Mouse (Mus musculus): ENCODE results near the gene Txndc8. TPM values are rescaled to one million over a fixed set of nuclear protein-coding genes. Genes with fewer than 3 reads are reported as not detected.

Txndc8 gene
- polyA plus RNA-seq, 1 experiment from 2014 or later, result not detected

- no peak for ATAC-seq (ENCODE audit: low read depth)
- H3K9ac ChIP-seq, result peak overlapping the region; percentile 89
- 79% methylated on average over 8 of the region's 8 CpGs for WGBS
These were observed 53.9 kb downstream of the Txndc8 start for GRCm38 (mm10) chr4:57954991-57955390.

GRCm38 (mm10) chr4:57954580-57954979 is 54.3 kb downstream of the Txndc8 start:
- Histone ChIP-seq H3K9me3 (no peaks in the 10 kb centered on the region), H3K4me3 (peak overlapping the region; percentile 91), H3K4me2 (peak overlapping the region; percentile 76), H3K27me3 (no peaks in the 10 kb centered on the region), H3K9ac (no peak overlapping the region), H3K27ac (replicated peaks) (no peak overlapping the region), H3K36me3 (peaks cover 26% of the 10 kb centered on the region), H3K4me1 (replicated peaks) (peaks cover 34% of the 10 kb centered on the region)
- no peak for ATAC-seq (ENCODE audit: low read depth)
- 79% methylated on average over 6 of the region's 6 CpGs for WGBS

More at GRCm38 (mm10) chr4:57954991-57955390, 53.9 kb downstream of the Txndc8 start:
- peak overlapping the region; percentile 91 for H3K4me3 ChIP-seq
- no peaks in the 10 kb centered on the region for H3K9me3 ChIP-seq
- no peaks in the 10 kb centered on the region for H3K27me3 ChIP-seq
- peaks cover 22% of the 10 kb centered on the region for H3K36me3 ChIP-seq
- H3K27ac ChIP-seq (replicated peaks), result no peak overlapping the region
- peak overlapping the region; percentile 76 for H3K4me2 ChIP-seq
- peaks cover 34% of the 10 kb centered on the region for H3K4me1 ChIP-seq (replicated peaks)

DNA sequence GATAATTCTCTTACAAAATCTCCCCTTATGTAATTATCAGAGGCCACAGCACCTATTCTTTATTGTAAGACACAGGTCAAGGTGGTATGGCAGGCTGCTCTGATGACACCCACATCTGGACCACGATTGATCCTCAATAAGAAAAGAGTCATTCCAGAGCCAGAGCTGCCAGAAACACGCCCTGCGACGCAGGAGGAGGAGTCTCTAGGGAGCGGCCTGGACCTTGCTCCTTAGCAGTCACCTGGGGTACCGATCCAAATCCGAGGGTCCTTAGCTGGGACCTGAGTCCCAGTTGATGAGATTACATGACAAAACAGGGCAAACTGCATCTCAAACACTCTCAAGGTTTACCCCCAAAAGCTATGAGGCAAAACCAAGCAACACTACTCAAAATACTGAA is 55.1 kb downstream of the Txndc8 start:
- 0 out of 2 replicates have a peak overlapping the region, but pooled peaks have one; percentile 4 for H3K4me2 ChIP-seq
- 93% methylated on average over 7 of the region's 7 CpGs for WGBS
- peaks cover 34% of the 10 kb centered on the region for H3K4me1 ChIP-seq (replicated peaks)

GRCm38 (mm10) chr4:57952891-57953290 is 56.0 kb downstream of the Txndc8 start:
- H3K36me3 ChIP-seq, result peaks cover 42% of the 10 kb centered on the region
- 50% methylated on average over 1 of the region's 1 CpGs for WGBS
- H3K27me3 ChIP-seq, result no peaks in the 10 kb centered on the region

More for the DNA sequence above, 55.1 kb downstream of the Txndc8 start:
- no peak overlapping the region for H3K9ac ChIP-seq
- H3K27me3 ChIP-seq, result no peaks in the 10 kb centered on the region
- H3K4me3 ChIP-seq, result no peak overlapping the region
- no peaks in the 10 kb centered on the region for H3K9me3 ChIP-seq
- no peak for ATAC-seq (ENCODE audit: low read depth)
- peaks cover 33% of the 10 kb centered on the region for H3K36me3 ChIP-seq
- H3K27ac ChIP-seq (replicated peaks), result no peak overlapping the region

DNA sequence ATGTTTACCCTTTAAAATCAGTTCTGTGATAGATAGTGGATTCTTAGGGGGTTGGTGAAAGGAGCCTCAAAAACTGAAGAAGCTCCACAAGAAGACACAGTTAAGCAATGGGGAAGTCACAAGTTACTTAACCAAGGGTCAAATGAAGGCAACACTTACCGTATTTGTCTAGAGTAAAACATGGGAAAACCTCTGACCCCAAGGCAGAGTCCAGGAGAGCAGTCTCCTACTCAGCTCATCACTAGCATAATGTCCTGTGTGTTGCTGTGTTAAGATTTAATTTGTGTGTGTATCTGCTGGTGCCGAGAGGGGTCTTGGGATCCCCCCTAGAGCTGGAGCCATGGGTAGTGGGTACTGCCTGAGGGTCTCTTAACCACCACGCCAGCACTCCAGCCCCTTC is 56.5 kb downstream of the Txndc8 start:
- Histone ChIP-seq H3K9me3 (no peaks in the 10 kb centered on the region), H3K36me3 (peaks cover 47% of the 10 kb centered on the region), H3K9ac (no peak overlapping the region), H3K4me2 (no peak overlapping the region), H3K27me3 (no peaks in the 10 kb centered on the region), H3K4me1 (replicated peaks) (peaks cover 32% of the 10 kb centered on the region), H3K4me3 (no peak overlapping the region), H3K27ac (replicated peaks) (no peak overlapping the region)
- WGBS, result 91% methylated on average over 3 of the region's 3 CpGs
- no peak for ATAC-seq (ENCODE audit: low read depth)

More at GRCm38 (mm10) chr4:57952891-57953290, 56.0 kb downstream of the Txndc8 start:
- no peak overlapping the region for H3K27ac ChIP-seq (replicated peaks)
- H3K4me3 ChIP-seq, result no peak overlapping the region
- no peak for ATAC-seq (ENCODE audit: low read depth)
- H3K9ac ChIP-seq, result no peak overlapping the region
- no peak overlapping the region for H3K4me2 ChIP-seq
- H3K9me3 ChIP-seq, result no peaks in the 10 kb centered on the region
- peaks cover 34% of the 10 kb centered on the region for H3K4me1 ChIP-seq (replicated peaks)

- H3K4me3 ChIP-seq, result no peak overlapping the region
- H3K4me2 ChIP-seq, result no peak overlapping the region
- H3K9me3 ChIP-seq, result no peaks in the 10 kb centered on the region
- no peak overlapping the region for H3K27ac ChIP-seq (replicated peaks)
- H3K9ac ChIP-seq, result no peak overlapping the region
- peaks cover 67% of the 10 kb centered on the region for H3K36me3 ChIP-seq
- WGBS, result over 99% methylated on average over 6 of the region's 6 CpGs
- H3K27me3 ChIP-seq, result no peaks in the 10 kb centered on the region
- ATAC-seq (ENCODE audit: low read depth), result no peak
- peaks cover 16% of the 10 kb centered on the region for H3K4me1 ChIP-seq (replicated peaks)
These were observed 59.1 kb downstream of the Txndc8 start for GRCm38 (mm10) chr4:57949866-57950265.

- Histone ChIP-seq H3K4me2 (no peak overlapping the region), H3K9me3 (no peaks in the 10 kb centered on the region), H3K36me3 (peaks cover 90% of the 10 kb centered on the region), H3K27me3 (no peaks in the 10 kb centered on the region), H3K4me1 (replicated peaks) (no peaks in the 10 kb centered on the region), H3K4me3 (no peak overlapping the region), H3K27ac (replicated peaks) (no peak overlapping the region), H3K9ac (no peak overlapping the region)
- ATAC-seq (ENCODE audit: low read depth), result no peak
- 95% methylated on average over 4 of the region's 4 CpGs for WGBS
These were observed 61.4 kb downstream of the Txndc8 start for GRCm38 (mm10) chr4:57947476-57947875.

DNA sequence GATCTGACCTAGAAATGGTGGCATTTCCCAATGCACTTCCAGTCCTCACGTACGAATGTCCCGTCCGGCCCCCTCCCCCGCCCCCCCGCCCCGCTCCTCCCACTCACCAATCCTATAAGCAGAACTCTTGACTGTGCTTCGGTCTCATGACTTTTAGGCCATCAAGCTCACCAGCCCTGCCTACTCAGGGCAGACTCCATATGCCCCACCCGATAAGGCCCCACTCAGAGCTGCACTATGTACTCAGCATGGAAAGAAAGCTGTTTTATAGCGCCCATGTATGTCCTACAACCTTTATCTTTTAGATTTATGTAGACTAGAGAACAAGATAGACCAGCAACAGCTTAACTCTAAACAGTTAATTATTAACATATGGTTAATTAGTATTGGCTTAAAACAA is 61.9 kb downstream of the Txndc8 start:
- no peaks in the 10 kb centered on the region for H3K4me1 ChIP-seq (replicated peaks)
- WGBS, result 85% methylated on average over 10 of the region's 10 CpGs
- H3K9me3 ChIP-seq, result no peaks in the 10 kb centered on the region
- no peak overlapping the region for H3K9ac ChIP-seq
- H3K27me3 ChIP-seq, result no peaks in the 10 kb centered on the region
- H3K36me3 ChIP-seq, result peaks cover 93% of the 10 kb centered on the region
- no peak overlapping the region for H3K27ac ChIP-seq (replicated peaks)
- ATAC-seq (ENCODE audit: low read depth), result no peak
- no peak overlapping the region for H3K4me3 ChIP-seq
- no peak overlapping the region for H3K4me2 ChIP-seq

DNA sequence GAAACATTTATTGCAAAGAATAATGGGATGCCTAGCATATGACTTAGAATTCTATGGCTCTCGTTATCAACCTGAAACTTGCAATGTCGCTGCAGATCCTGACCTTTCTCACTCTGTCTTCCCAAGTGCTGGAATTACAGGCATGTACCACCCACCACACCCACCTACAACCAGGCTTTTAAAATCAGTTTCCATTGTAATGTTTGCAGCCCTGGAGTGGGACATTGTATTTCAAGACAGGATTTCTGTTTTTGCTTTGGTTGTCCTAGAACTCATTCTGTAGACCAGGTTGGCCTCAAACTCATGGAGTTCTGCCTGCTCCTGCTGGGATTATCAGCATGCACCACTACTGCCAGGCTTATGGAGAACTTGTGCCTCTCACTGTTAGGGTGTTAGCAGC is 66.0 kb downstream of the Txndc8 start:
- Histone ChIP-seq H3K4me2 (no peak overlapping the region), H3K4me1 (replicated peaks) (no peaks in the 10 kb centered on the region), H3K27me3 (no peaks in the 10 kb centered on the region), H3K9me3 (no peaks in the 10 kb centered on the region), H3K27ac (replicated peaks) (no peak overlapping the region), H3K9ac (no peak overlapping the region), H3K36me3 (peaks cover 55% of the 10 kb centered on the region), H3K4me3 (no peak overlapping the region)
- WGBS, result 94% methylated on average over 2 of the region's 2 CpGs
- ATAC-seq (ENCODE audit: low read depth), result no peak

DNA sequence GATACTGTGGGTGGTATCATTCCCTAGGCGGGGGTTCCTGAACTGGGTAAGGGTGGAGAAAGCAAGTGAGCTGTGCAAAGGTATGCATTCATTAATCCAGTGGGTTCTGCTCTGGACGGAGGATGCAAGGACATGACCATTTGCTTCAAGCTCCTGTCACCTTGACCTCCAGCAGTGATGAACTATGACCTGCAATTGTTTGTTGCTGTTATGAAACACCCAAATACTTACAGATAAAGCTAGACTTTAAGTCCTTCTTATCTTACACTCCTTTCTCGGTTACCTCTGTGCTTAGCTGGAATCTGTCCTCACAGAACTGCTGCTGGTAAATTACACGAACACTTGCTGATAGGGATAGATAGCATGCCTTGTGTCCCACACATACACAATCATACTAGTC is 68.3 kb downstream of the Txndc8 start:
- Histone ChIP-seq H3K27me3 (no peaks in the 10 kb centered on the region), H3K36me3 (peaks cover 38% of the 10 kb centered on the region), H3K4me3 (no peak overlapping the region), H3K9me3 (no peaks in the 10 kb centered on the region), H3K4me1 (replicated peaks) (no peaks in the 10 kb centered on the region), H3K9ac (no peak overlapping the region), H3K4me2 (no peak overlapping the region), H3K27ac (replicated peaks) (no peak overlapping the region)
- no peak for ATAC-seq (ENCODE audit: low read depth)
- 93% methylated on average over 4 of the region's 4 CpGs for WGBS

DNA sequence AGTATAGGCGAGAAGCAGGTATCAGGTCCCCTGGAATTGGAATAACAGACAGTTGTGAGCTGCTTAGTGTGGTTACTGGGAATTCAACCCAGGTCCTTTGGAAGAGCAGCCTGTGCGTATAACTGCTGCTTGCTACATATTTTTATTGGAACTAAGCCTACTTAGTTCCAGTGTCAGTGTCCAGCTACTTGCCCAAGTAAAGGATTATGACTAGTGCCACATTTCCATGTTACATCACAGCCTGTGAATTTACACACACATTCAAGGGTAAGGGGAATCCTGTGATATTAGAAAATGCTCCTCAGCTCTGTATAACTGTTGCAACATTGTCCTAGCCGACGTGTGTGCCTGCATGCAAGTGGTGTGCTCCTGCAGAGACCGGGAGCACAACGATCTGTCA is 71.6 kb downstream of the Txndc8 start:
- Histone ChIP-seq H3K9ac (no peak overlapping the region), H3K4me2 (no peak overlapping the region), H3K27ac (replicated peaks) (no peak overlapping the region), H3K9me3 (peaks cover 4% of the 10 kb centered on the region; the same call in 1 of the 2 replicates), H3K4me3 (no peak overlapping the region), H3K27me3 (no peaks in the 10 kb centered on the region), H3K36me3 (peaks cover 6% of the 10 kb centered on the region), H3K4me1 (replicated peaks) (no peaks in the 10 kb centered on the region)
- ATAC-seq (ENCODE audit: low read depth), result no peak
- WGBS, result 83% methylated on average over 6 of the region's 6 CpGs

- Histone ChIP-seq H3K36me3 (no peaks in the 10 kb centered on the region), H3K27ac (replicated peaks) (no peak overlapping the region), H3K27me3 (no peaks in the 10 kb centered on the region), H3K4me3 (no peak overlapping the region), H3K4me2 (no peak overlapping the region), H3K4me1 (replicated peaks) (no peaks in the 10 kb centered on the region), H3K9ac (no peak overlapping the region), H3K9me3 (peaks cover 4% of the 10 kb centered on the region; the same call in 1 of the 2 replicates)
- WGBS, result 77% methylated on average over 5 of the region's 5 CpGs
- ATAC-seq (ENCODE audit: low read depth), result no peak
These were observed 74.7 kb downstream of the Txndc8 start for GRCm38 (mm10) chr4:57934181-57934580.

All from neural tube, embryonic 13.5 days (tissue).